Mouse (Mus musculus): ENCODE results near the gene Vangl1. TPM values are rescaled to one million over a fixed set of nuclear protein-coding genes. Genes with fewer than 3 reads are reported as not detected.
A peak's percentile ranks its signal among the peaks of the same experiment; 100 is the strongest.

The Vangl1 gene
- 59.4 and 73.6 TPM in 2 replicates for polyA plus RNA-seq (2015; fragmentation: Nextera tagmentation; extraction: Ambion mirVana)

DNA sequence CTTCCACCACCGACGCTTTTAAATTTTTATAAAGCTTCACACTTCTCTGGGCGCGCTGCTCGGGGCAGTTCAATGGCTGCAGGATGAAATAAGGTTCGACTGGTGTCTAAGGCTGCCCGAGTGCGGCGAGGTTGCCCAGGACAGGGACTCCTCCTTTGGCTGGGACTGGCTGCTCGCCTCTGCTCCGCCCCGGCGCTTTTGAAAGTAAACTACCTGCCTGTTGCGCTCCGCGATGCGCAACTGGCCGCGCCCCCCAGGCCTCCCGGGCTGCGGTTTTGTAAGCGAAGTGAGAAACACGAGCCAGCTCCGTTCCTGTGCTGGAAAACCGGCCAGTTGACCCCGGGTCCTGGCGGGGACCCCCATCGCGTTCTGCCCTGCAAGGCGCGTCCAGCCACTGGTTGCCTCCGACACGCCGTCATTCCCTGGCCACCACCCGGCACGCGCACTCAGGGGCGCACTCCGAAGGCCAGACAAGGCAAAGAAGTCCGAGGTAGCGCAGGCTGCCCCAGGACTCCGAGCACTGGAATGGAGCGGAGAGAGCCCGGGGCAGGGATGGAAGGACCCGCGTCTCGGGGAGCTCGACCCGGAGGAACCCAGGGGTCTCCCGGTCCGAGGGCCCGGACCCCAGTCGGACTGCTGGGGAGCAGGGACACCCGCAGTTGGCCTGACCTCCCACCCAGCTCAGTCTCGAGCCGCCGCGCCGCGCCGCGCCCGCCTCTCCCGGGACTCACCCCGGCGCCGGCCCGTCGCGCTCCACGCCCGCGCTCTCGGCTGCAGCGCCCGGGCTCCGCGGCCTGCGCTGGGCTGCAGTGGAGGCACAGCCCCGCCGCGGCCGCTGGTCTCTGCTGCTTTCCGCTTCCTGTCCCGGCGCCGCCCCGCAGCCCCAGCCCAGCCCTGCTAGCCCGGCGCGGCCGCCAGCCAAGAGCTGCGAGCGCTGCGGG, at the start of gene Vangl1:
Gene Vangl1, minus strand, starts transcription at position 913 of the 941 bp plus-strand sequence.
- peak; percentile 78 for ATAC-seq (ENCODE audit: low read depth)
- no peaks in the 10 kb centered on the region for H3K36me3 ChIP-seq
- H3K4me2 ChIP-seq = peak within 1 kb of the TSS; percentile 85
- WGBS (ENCODE audit: insufficient replicate concordance) = under 1% methylated on average over 88 of the region's 95 CpGs
- H3K4me1 ChIP-seq (replicated peaks) = peaks cover 20% of the 10 kb centered on the region
- peak within 1 kb of the TSS; percentile 72 for H3K9ac ChIP-seq
- peak within 1 kb of the TSS; percentile 67 for H3K4me3 ChIP-seq (replicated peaks)
- 0 out of 2 replicates have a peak within 1 kb of the TSS, but pooled peaks have one; percentile 18 for H3K27ac ChIP-seq
- H3K27me3 ChIP-seq = peaks cover 79% of the 10 kb centered on the region
- peak; percentile 23 for DNase-seq
- no peaks in the 10 kb centered on the region for H3K9me3 ChIP-seq (replicated peaks)

DNA sequence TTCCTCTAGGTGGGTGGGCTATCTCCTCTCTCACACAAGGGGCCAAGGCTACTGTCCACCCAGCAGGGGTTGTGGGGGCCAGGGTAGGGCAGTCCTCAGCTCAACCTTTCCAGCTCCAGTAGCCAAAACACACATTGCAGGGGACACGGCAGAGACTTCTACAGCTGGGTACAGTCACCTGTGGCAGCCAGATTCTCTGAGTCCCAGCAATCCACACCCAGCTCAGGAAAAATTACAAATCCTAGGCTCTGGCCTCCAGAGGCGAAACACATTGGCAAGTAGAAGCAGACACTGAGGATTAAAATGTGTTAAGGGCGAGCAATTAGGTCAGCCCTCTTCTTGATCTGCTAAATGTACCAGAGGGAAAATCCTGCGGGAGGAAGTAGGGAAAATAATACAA, 49.1 kb upstream of the Vangl1 start:
- H3K4me2 ChIP-seq = no peak overlapping the region
- H3K9me3 ChIP-seq (replicated peaks) = no peaks in the 10 kb centered on the region
- no peak overlapping the region for H3K27ac ChIP-seq
- no peak overlapping the region for H3K4me3 ChIP-seq (replicated peaks)
- no peak for DNase-seq
- 44% methylated on average over 4 of the region's 4 CpGs for WGBS (ENCODE audit: insufficient replicate concordance)
- no peaks in the 10 kb centered on the region for H3K27me3 ChIP-seq
- no peak for ATAC-seq (ENCODE audit: low read depth)
- H3K4me1 ChIP-seq (replicated peaks) = no peaks in the 10 kb centered on the region
- no peak overlapping the region for H3K9ac ChIP-seq
- no peaks in the 10 kb centered on the region for H3K36me3 ChIP-seq

DNA sequence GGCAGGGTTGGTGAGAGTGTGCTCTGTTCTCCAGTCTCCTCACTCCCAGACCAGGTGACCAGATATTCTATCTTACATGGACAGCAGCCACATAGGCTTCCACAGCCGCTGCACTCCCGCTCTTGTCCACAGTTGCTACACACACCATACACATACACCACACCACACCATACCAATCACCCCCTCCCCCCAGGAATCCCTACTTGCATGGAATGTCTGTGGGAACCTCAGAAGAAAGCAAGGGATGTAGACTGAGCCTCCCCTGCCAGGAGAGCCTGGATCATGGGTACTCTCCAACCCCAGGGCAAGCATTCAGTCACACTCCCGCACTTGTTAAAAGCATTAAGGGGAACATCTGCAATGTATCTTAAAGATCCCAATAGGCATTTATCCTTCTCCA, 48.4 kb upstream of the Vangl1 start:
- H3K4me1 ChIP-seq (replicated peaks) = no peaks in the 10 kb centered on the region
- no peaks in the 10 kb centered on the region for H3K9me3 ChIP-seq (replicated peaks)
- ATAC-seq (ENCODE audit: low read depth) = no peak
- no peaks in the 10 kb centered on the region for H3K27me3 ChIP-seq
- no peak overlapping the region for H3K4me2 ChIP-seq
- H3K27ac ChIP-seq = no peak overlapping the region
- no peak overlapping the region for H3K4me3 ChIP-seq (replicated peaks)
- no peak for DNase-seq
- no peaks in the 10 kb centered on the region for H3K36me3 ChIP-seq
- H3K9ac ChIP-seq = no peak overlapping the region
- 61% methylated on average over 3 of the region's 3 CpGs for WGBS (ENCODE audit: insufficient replicate concordance)

DNA sequence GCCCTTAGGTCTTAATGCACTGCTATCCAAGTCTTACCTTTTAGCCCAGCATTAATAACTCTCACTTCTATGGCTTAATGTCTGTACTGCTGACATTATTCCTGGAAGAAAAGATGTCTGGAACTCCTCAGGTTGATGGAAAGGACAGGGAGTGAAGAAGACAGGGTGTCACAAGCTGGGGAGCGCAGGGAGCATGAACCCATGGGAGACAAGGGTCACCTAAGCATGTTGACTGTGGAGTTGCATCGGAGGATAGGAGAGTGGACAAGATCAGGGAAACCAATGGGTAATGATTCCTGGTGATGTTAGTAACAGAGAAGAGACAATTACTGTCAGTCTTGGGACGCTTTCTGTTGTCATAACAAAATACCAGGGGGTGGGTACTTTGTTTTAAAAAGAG, 46.4 kb upstream of the Vangl1 start:
- Histone ChIP-seq H3K4me3 (replicated peaks) (no peak overlapping the region), H3K4me1 (replicated peaks) (no peaks in the 10 kb centered on the region)
- WGBS (ENCODE audit: insufficient replicate concordance) = 69% methylated on average over 3 of the region's 3 CpGs

DNA sequence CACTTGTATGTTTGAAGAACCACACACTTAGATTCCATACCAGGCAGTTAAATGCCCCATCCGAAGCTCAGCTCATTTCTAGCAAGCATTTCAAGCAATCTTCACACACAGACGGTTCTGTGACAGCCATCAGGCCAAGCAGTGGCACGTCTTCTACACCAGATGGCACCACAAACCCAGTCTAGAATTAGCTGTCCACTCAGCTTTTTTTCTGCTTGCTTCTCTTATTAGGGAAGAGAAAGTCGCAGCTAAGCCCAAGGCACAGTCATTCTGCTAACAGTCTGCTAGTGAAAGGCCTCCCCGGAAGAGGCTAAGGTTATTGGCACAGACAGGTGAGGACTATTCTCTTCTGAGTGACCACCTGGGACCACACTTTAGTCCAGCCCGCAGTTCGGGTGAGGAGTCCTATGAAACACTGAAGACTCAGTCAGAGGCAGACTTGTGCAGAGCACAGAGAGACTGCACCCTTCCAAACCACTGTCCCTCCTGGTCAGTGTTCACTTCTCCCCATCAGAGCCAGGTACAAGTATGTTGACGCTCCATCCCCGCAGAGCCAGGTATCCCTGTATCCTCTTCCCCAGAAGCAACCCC, 45.0 kb upstream of the Vangl1 start:
- DNase-seq (no peak), ATAC-seq (ENCODE audit: low read depth) (no peak)
- H3K36me3 ChIP-seq = no peaks in the 10 kb centered on the region
- H3K9me3 ChIP-seq (replicated peaks) = no peaks in the 10 kb centered on the region
- WGBS (ENCODE audit: insufficient replicate concordance) = 48% methylated on average over 9 of the region's 9 CpGs
- H3K4me3 ChIP-seq (replicated peaks) = no peak overlapping the region
- no peak overlapping the region for H3K9ac ChIP-seq
- no peaks in the 10 kb centered on the region for H3K4me1 ChIP-seq (replicated peaks)
- H3K4me2 ChIP-seq = no peak overlapping the region
- H3K27me3 ChIP-seq = no peaks in the 10 kb centered on the region
- H3K27ac ChIP-seq = no peak overlapping the region

More for the DNA sequence above, 46.4 kb upstream of the Vangl1 start:
- no peaks in the 10 kb centered on the region for H3K9me3 ChIP-seq (replicated peaks)
- no peak for ATAC-seq (ENCODE audit: low read depth)
- H3K9ac ChIP-seq = no peak overlapping the region
- no peak overlapping the region for H3K27ac ChIP-seq
- no peak overlapping the region for H3K4me2 ChIP-seq
- H3K36me3 ChIP-seq = no peaks in the 10 kb centered on the region
- DNase-seq = no peak
- H3K27me3 ChIP-seq = no peaks in the 10 kb centered on the region

DNA sequence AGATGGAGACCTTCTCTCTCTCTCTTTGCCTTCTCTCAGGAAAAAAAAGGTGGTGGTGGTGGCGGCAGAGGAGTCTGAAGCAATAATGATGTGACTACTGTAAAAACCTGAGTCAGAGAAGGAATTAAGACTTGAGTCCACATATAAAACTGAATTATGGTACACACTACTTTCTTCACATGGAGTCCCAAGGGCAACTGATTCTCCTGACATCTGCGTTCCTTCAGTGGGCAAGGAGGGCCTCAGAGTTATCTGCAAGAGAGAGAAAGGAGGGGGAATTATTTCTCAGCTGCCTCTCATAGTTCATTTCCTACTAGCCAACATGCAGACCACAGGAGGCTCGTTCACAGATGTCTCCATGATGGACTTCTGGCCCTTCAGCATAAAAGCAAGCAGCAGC, 40.1 kb upstream of the Vangl1 start:
- WGBS (ENCODE audit: insufficient replicate concordance) = 65% methylated on average over 3 of the region's 3 CpGs
- Histone ChIP-seq H3K36me3 (no peaks in the 10 kb centered on the region), H3K4me1 (replicated peaks) (no peaks in the 10 kb centered on the region), H3K4me2 (no peak overlapping the region), H3K9ac (no peak overlapping the region), H3K4me3 (replicated peaks) (no peak overlapping the region), H3K27ac (no peak overlapping the region), H3K27me3 (no peaks in the 10 kb centered on the region), H3K9me3 (replicated peaks) (no peaks in the 10 kb centered on the region)
- no peak for DNase-seq
- no peak for ATAC-seq (ENCODE audit: low read depth)

DNA sequence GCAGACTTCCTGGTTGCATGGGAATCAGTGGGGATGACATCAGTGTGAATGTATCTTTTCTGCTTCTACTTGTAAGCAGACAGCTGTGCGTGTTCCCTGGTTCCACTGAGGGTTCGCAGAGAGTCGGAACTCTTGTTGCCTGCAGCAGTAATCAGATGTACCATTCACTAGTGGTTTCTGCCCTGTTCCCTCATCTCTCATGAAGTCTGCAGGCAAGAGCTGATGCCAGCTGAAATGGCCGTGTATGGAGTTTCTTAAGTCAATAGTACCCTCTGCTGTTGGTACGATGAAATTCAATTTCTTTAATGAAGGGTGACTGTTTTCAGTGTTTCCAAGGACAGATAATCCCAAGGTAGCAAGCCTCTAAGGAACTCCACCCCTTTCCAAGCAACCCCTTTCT, 38.4 kb upstream of the Vangl1 start:
- no peaks in the 10 kb centered on the region for H3K27me3 ChIP-seq
- no peak for ATAC-seq (ENCODE audit: low read depth)

DNA sequence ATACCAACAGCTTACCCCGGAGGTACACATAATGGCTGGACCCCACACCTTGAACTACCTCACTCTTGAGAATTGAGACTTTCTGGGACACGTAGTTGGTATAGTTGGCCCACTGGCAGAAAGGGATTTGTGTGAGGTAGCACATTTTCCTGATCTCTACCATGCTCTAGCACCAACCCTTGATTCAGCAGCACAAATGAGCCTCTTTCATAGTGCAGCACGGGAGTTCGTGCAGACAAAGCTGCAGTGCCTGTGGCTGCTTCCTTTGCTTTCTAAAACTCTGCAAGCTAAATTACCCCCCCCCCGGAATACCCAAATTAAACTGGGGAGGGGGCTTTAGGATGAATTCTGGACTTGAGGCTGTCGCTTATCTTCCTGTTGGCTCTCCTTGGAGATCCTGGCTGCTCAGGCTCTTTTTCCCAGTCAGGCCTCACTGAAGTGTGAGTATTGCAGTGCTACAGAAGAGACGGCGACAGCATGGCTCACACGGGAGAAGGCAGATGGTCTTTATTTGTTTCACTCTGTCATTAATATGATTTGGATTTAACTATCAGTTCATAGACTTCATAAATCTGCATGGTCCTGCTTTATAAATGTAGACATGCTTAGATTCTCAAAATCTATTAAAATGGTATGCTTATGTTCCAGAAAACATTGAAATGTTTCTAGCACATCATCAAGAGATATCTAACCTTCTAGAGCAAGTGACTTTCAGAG, 27.1 kb upstream of the Vangl1 start:
- WGBS (ENCODE audit: insufficient replicate concordance) = 76% methylated on average over 9 of the region's 9 CpGs
- H3K9me3 ChIP-seq (replicated peaks) = 0 out of 2 replicates have a peak, but pooled peaks cover 5% of the 10 kb centered on the region
- H3K4me1 ChIP-seq (replicated peaks) = no peaks in the 10 kb centered on the region
- no peak overlapping the region for H3K4me2 ChIP-seq
- DNase-seq = no peak
- no peaks in the 10 kb centered on the region for H3K36me3 ChIP-seq
- no peak overlapping the region for H3K4me3 ChIP-seq (replicated peaks)
- no peak for ATAC-seq (ENCODE audit: low read depth)
- no peaks in the 10 kb centered on the region for H3K27me3 ChIP-seq
- H3K9ac ChIP-seq = no peak overlapping the region
- no peak overlapping the region for H3K27ac ChIP-seq

More for the DNA sequence above, 38.4 kb upstream of the Vangl1 start:
- Histone ChIP-seq H3K27ac (no peak overlapping the region), H3K36me3 (no peaks in the 10 kb centered on the region), H3K9me3 (replicated peaks) (peaks cover 6% of the 10 kb centered on the region; the same call in 1 of the 2 replicates), H3K4me3 (replicated peaks) (no peak overlapping the region), H3K9ac (no peak overlapping the region), H3K4me2 (no peak overlapping the region), H3K4me1 (replicated peaks) (no peaks in the 10 kb centered on the region)
- no peak for DNase-seq
- 39% methylated on average over 5 of the region's 5 CpGs for WGBS (ENCODE audit: insufficient replicate concordance)

DNA sequence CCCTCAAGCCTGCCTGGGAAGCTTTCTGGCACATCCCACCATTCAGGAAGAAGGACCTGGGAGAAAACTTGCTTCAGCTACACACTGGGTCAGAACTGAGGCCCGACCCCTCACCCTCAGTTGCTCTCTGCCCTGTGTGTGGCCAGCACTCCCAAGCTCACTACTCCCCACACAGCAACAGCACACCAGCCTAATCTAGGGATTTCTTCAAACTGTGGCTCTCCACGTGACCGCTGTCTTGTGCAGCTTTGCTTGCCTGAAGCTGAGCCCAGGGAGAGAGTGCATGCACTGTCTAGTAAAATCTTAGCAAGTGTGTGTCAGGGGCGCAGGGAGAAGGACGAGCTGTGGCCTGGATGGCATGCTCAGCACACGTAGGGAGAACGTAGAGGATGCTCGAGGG, 18.3 kb upstream of the Vangl1 start:
- no peak for ATAC-seq (ENCODE audit: low read depth)
- H3K27me3 ChIP-seq = no peaks in the 10 kb centered on the region
- no peak for DNase-seq

DNA sequence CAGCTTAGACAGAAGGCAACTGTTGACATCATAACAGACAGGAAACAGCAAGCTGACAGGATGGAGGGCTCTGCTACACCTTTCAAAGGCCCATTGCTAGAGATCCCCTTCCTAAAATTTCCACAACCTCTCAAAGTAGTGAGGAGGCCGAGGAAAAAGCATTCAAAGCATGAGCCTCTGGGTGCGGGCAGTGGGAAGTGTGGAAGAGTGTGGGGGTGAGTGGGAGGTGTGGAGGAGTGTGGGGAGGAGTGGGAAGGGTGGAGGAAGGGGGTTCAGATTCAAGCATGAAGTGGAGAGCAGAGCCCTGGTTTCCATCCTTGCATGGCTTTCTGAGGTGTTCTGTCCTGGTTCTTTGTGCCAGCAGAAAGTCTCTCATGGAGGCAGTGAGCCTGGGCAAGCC, 13.8 kb upstream of the Vangl1 start:
- H3K4me2 ChIP-seq = no peak overlapping the region
- ATAC-seq (ENCODE audit: low read depth) = no peak
- no peaks in the 10 kb centered on the region for H3K36me3 ChIP-seq
- 51% methylated on average over 2 of the region's 2 CpGs for WGBS (ENCODE audit: insufficient replicate concordance)
- no peaks in the 10 kb centered on the region for H3K4me1 ChIP-seq (replicated peaks)
- no peaks in the 10 kb centered on the region for H3K27me3 ChIP-seq
- H3K4me3 ChIP-seq (replicated peaks) = no peak overlapping the region
- no peak overlapping the region for H3K9ac ChIP-seq
- no peak overlapping the region for H3K27ac ChIP-seq
- no peak for DNase-seq
- no peaks in the 10 kb centered on the region for H3K9me3 ChIP-seq (replicated peaks)

More for the DNA sequence above, 18.3 kb upstream of the Vangl1 start:
- H3K4me1 ChIP-seq (replicated peaks) = no peaks in the 10 kb centered on the region
- H3K36me3 ChIP-seq = no peaks in the 10 kb centered on the region
- no peaks in the 10 kb centered on the region for H3K9me3 ChIP-seq (replicated peaks)
- no peak overlapping the region for H3K4me2 ChIP-seq
- H3K27ac ChIP-seq = no peak overlapping the region
- no peak overlapping the region for H3K4me3 ChIP-seq (replicated peaks)
- 64% methylated on average over 8 of the region's 8 CpGs for WGBS (ENCODE audit: insufficient replicate concordance)
- no peak overlapping the region for H3K9ac ChIP-seq

DNA sequence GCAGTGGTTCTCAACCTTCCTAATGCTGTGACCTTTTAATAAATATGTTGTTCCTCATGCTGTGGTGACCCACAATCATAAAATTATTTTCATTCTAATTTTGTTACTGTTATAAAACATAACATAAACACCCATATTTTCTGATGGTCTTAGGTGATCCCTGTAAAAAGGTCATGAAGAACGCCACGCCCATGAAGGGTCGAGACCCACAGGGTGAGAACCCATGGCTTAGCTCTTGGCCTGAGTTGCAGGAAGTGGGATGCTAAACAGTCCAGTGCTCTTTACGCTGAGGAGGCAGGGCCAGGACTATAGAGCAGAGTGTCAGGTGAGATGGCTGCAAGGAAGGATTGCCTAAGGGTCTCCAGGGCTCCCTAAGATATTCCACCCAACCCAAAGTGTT, 10.2 kb upstream of the Vangl1 start:
- WGBS (ENCODE audit: insufficient replicate concordance) = 71% methylated on average over 4 of the region's 4 CpGs
- DNase-seq = no peak

More for the DNA sequence above, 10.2 kb upstream of the Vangl1 start:
- H3K36me3 ChIP-seq = no peaks in the 10 kb centered on the region
- H3K9me3 ChIP-seq (replicated peaks) = no peaks in the 10 kb centered on the region
- no peak overlapping the region for H3K4me2 ChIP-seq
- no peaks in the 10 kb centered on the region for H3K4me1 ChIP-seq (replicated peaks)
- no peak for ATAC-seq (ENCODE audit: low read depth)
- H3K4me3 ChIP-seq (replicated peaks) = no peak overlapping the region
- H3K9ac ChIP-seq = no peak overlapping the region
- no peak overlapping the region for H3K27ac ChIP-seq
- no peaks in the 10 kb centered on the region for H3K27me3 ChIP-seq

Measured in liver, embryonic 13.5 days (tissue).